Mouse (Mus musculus) spleen, postnatal 36 days (tissue): ENCODE measurements around the gene Ppp1r3c.

Experiments
- DNase-seq, 2 experiments: peaks; one replicate each; pipeline ENCODE4 v3.0.0; 2022; ENCODE audit warnings: low spot score in 2 of 2, mixed read lengths in 1 of 2

The Ppp1r3c gene

GRCm38 (mm10) chr19:36721139-36721538 is 15.3 kb downstream of the Ppp1r3c start:
- DNase-seq = no peak

- DNase-seq = no peak
These were observed 20.2 kb downstream of the Ppp1r3c start for GRCm38 (mm10) chr19:36716221-36716620.

- no peak for DNase-seq
These were observed 20.9 kb downstream of the Ppp1r3c start for GRCm38 (mm10) chr19:36715591-36715990.

GRCm38 (mm10) chr19:36714492-36714891 is 22.0 kb downstream of the Ppp1r3c start:
- no peak for DNase-seq

- DNase-seq = no peak
These were observed 23.4 kb downstream of the Ppp1r3c start for GRCm38 (mm10) chr19:36713092-36713491.

GRCm38 (mm10) chr19:36706195-36706594 is 30.3 kb downstream of the Ppp1r3c start:
- no peak for DNase-seq

GRCm38 (mm10) chr19:36705286-36706146 is 30.9 kb downstream of the Ppp1r3c start:
- no peak for DNase-seq

GRCm38 (mm10) chr19:36704763-36705162 is 31.7 kb downstream of the Ppp1r3c start:
- DNase-seq = no peak

GRCm38 (mm10) chr19:36701809-36702622 is 34.4 kb downstream of the Ppp1r3c start:
- DNase-seq = no peak

GRCm38 (mm10) chr19:36701366-36701765 is 35.1 kb downstream of the Ppp1r3c start:
- no peak for DNase-seq

- no peak for DNase-seq
These were observed 35.5 kb downstream of the Ppp1r3c start for GRCm38 (mm10) chr19:36700937-36701336.

- no peak for DNase-seq
These were observed 37.3 kb downstream of the Ppp1r3c start for GRCm38 (mm10) chr19:36699151-36699550.

GRCm38 (mm10) chr19:36698200-36698599 is 38.3 kb downstream of the Ppp1r3c start:
- no peak for DNase-seq

GRCm38 (mm10) chr19:36696601-36697122 is 39.8 kb downstream of the Ppp1r3c start:
- DNase-seq = no peak

- DNase-seq = no peak
These were observed 42.9 kb downstream of the Ppp1r3c start for GRCm38 (mm10) chr19:36693530-36693929.

- no peak for DNase-seq
These were observed 44.5 kb downstream of the Ppp1r3c start for GRCm38 (mm10) chr19:36691941-36692340.

GRCm38 (mm10) chr19:36691245-36691644 is 45.2 kb downstream of the Ppp1r3c start:
- DNase-seq = no peak

- no peak for DNase-seq
These were observed 47.2 kb downstream of the Ppp1r3c start for GRCm38 (mm10) chr19:36689205-36689604.

GRCm38 (mm10) chr19:36687843-36688637 is 48.4 kb downstream of the Ppp1r3c start:
- no peak for DNase-seq

- DNase-seq = no peak
These were observed 49.4 kb downstream of the Ppp1r3c start for GRCm38 (mm10) chr19:36687044-36687443.

- DNase-seq = no peak
These were observed 50.4 kb downstream of the Ppp1r3c start for GRCm38 (mm10) chr19:36686016-36686415.

- DNase-seq = no peak
These were observed 53.9 kb downstream of the Ppp1r3c start for GRCm38 (mm10) chr19:36682560-36682959.
